Mouse (Mus musculus) embryonic facial prominence, embryonic 10.5 days (tissue): ENCODE results near the gene Rgs4. TPM values are rescaled to one million over a fixed set of nuclear protein-coding genes. Genes with fewer than 3 reads are reported as not detected.

Experiments used
- DNase-seq: peaks from one replicate; pipeline ENCODE4 v3.0.0-alpha.2; 2017; ENCODE audit warnings: low spot score
- H3K27ac ChIP-seq: fragments of 300-500 bp; sonication (generic); replicated peaks from 2 replicates; pipeline ENCODE4 v1.5.1; 2016; ENCODE audit warnings: mild to moderate bottlenecking
- H3K27me3 ChIP-seq: fragments of 300-500 bp; sonication (generic); replicated peaks from 2 replicates; pipeline ENCODE4 v1.6.1; 2016; ENCODE audit warnings: low read depth, mild to moderate bottlenecking; ENCODE audit not compliant: poor library complexity, severe bottlenecking
- H3K36me3 ChIP-seq: fragments of 300-500 bp; sonication (generic); replicated peaks from 2 replicates; pipeline ENCODE4 v1.6.1; 2016; ENCODE audit warnings: mild to moderate bottlenecking, moderate library complexity
- H3K4me1 ChIP-seq: fragments of 300-500 bp; sonication (generic); 2 replicates; pipeline ENCODE4 v1.6.1; 2016
- H3K4me3 ChIP-seq: fragments of 300-500 bp; sonication (generic); 2 replicates; pipeline ENCODE4 v1.5.1; 2016; ENCODE audit warnings: mild to moderate bottlenecking, moderate library complexity
- H3K9me3 ChIP-seq: fragments of 300-500 bp; sonication (generic); 2 replicates; pipeline ENCODE4 v1.6.1; 2016; ENCODE audit warnings: mild to moderate bottlenecking
- WGBS: fragments of 180-500 bp; shearing (Covaris S2); methylation state at CpG from one replicate; pipeline ENCODE4 v1.1.7; 2016; 5-methylcytosine and 5-hydroxymethylcytosine counted together
- polyA plus RNA-seq: library from polyadenylated mRNA; unstranded; fragments of >200 nt; fragmentation: Nextera tagmentation; extraction: Ambion mirVana; gene quantifications from 2 replicates; pipeline ENCODE4 v1.2.1, GENCODE M21; 2016

The Rgs4 gene
- polyA plus RNA-seq = 9.2 and 10.4 TPM in 2 replicates

GRCm38 (mm10) chr1:169747473-169747872 lies at the start of gene Rgs4:
Rgs4 (minus strand) TSS chr1:169747642.
- Histone ChIP-seq H3K9me3 (no peaks in the 10 kb centered on the region), H3K36me3 (no peaks in the 10 kb centered on the region), H3K27me3 (peaks cover 50% of the 10 kb centered on the region), H3K4me1 (peaks cover 7% of the 10 kb centered on the region), H3K4me3 (peak within 1 kb of the TSS; percentile 54), H3K27ac (no peak within 1 kb of the TSS)
- peak; percentile 76 for DNase-seq
- WGBS = 1% methylated on average over 16 of the region's 16 CpGs

- WGBS = 88% methylated on average over 5 of the region's 5 CpGs
- Histone ChIP-seq H3K4me3 (no peak overlapping the region), H3K27ac (no peak overlapping the region), H3K27me3 (no peaks in the 10 kb centered on the region), H3K9me3 (no peaks in the 10 kb centered on the region), H3K4me1 (no peaks in the 10 kb centered on the region), H3K36me3 (no peaks in the 10 kb centered on the region)
- DNase-seq = no peak
These were observed 45.0 kb upstream of the Rgs4 start for GRCm38 (mm10) chr1:169792437-169792836.

- Histone ChIP-seq H3K9me3 (no peaks in the 10 kb centered on the region), H3K4me1 (no peaks in the 10 kb centered on the region), H3K36me3 (no peaks in the 10 kb centered on the region), H3K27me3 (no peaks in the 10 kb centered on the region), H3K4me3 (no peak overlapping the region), H3K27ac (no peak overlapping the region)
- no peak for DNase-seq
- WGBS = 94% methylated on average over 3 of the region's 3 CpGs
These were observed 38.5 kb upstream of the Rgs4 start for GRCm38 (mm10) chr1:169785981-169786380.

- Histone ChIP-seq H3K4me1 (no peaks in the 10 kb centered on the region), H3K9me3 (no peaks in the 10 kb centered on the region), H3K27me3 (no peaks in the 10 kb centered on the region), H3K27ac (no peak overlapping the region), H3K4me3 (no peak overlapping the region), H3K36me3 (no peaks in the 10 kb centered on the region)
- 81% methylated on average over 7 of the region's 7 CpGs for WGBS
- DNase-seq = no peak
These were observed 29.1 kb upstream of the Rgs4 start for GRCm38 (mm10) chr1:169776566-169776965.

GRCm38 (mm10) chr1:169764619-169764955 lies 17.1 kb upstream of the Rgs4 start:
- WGBS = 78% methylated on average over 2 of the region's 2 CpGs

GRCm38 (mm10) chr1:169763858-169764618 lies 16.6 kb upstream of the Rgs4 start:
- Histone ChIP-seq H3K27ac (no peak overlapping the region), H3K4me1 (no peaks in the 10 kb centered on the region), H3K36me3 (no peaks in the 10 kb centered on the region), H3K9me3 (no peaks in the 10 kb centered on the region), H3K4me3 (no peak overlapping the region), H3K27me3 (no peaks in the 10 kb centered on the region)
- DNase-seq = no peak
- 87% methylated on average over 9 of the region's 9 CpGs for WGBS

More at GRCm38 (mm10) chr1:169764619-169764955, 17.1 kb upstream of the Rgs4 start:
- no peak for DNase-seq
- Histone ChIP-seq H3K27ac (no peak overlapping the region), H3K4me1 (no peaks in the 10 kb centered on the region), H3K4me3 (no peak overlapping the region), H3K27me3 (no peaks in the 10 kb centered on the region), H3K36me3 (no peaks in the 10 kb centered on the region), H3K9me3 (no peaks in the 10 kb centered on the region)

- no peaks in the 10 kb centered on the region for H3K36me3 ChIP-seq
- no peaks in the 10 kb centered on the region for H3K9me3 ChIP-seq
- DNase-seq = no peak
- no peak overlapping the region for H3K4me3 ChIP-seq
- 90% methylated on average over 2 of the region's 2 CpGs for WGBS
- no peaks in the 10 kb centered on the region for H3K4me1 ChIP-seq
- no peaks in the 10 kb centered on the region for H3K27me3 ChIP-seq
- H3K27ac ChIP-seq = no peak overlapping the region
These were observed 15.1 kb upstream of the Rgs4 start for GRCm38 (mm10) chr1:169762524-169762923.

- Histone ChIP-seq H3K27me3 (no peaks in the 10 kb centered on the region), H3K9me3 (no peaks in the 10 kb centered on the region), H3K36me3 (no peaks in the 10 kb centered on the region), H3K4me3 (no peak overlapping the region), H3K4me1 (no peaks in the 10 kb centered on the region), H3K27ac (no peak overlapping the region)
- no peak for DNase-seq
- WGBS = 23% methylated on average over 3 of the region's 3 CpGs
These were observed 9.1 kb upstream of the Rgs4 start for GRCm38 (mm10) chr1:169756532-169756931.

GRCm38 (mm10) chr1:169752395-169752794 lies 5.0 kb upstream of the Rgs4 start:
- Histone ChIP-seq H3K4me1 (peaks cover 3% of the 10 kb centered on the region; the same call in 1 of the 2 replicates), H3K4me3 (no peak overlapping the region), H3K27me3 (peaks cover 33% of the 10 kb centered on the region), H3K27ac (no peak overlapping the region), H3K9me3 (no peaks in the 10 kb centered on the region), H3K36me3 (no peaks in the 10 kb centered on the region)
- no peak for DNase-seq
- WGBS = 51% methylated on average over 3 of the region's 4 CpGs

GRCm38 (mm10) chr1:169748439-169748838 lies 997 bp upstream of the Rgs4 start:
- Histone ChIP-seq H3K9me3 (no peaks in the 10 kb centered on the region), H3K36me3 (no peaks in the 10 kb centered on the region), H3K27me3 (peaks cover 50% of the 10 kb centered on the region), H3K4me1 (peaks cover 7% of the 10 kb centered on the region), H3K4me3 (no peak overlapping the region), H3K27ac (no peak overlapping the region)
- no peak for DNase-seq
- 59% methylated on average over 5 of the region's 5 CpGs for WGBS

- DNase-seq = no peak
- Histone ChIP-seq H3K9me3 (no peaks in the 10 kb centered on the region), H3K27me3 (peaks cover 50% of the 10 kb centered on the region), H3K36me3 (no peaks in the 10 kb centered on the region), H3K27ac (no peak overlapping the region), H3K4me3 (peak overlapping the region; percentile 54), H3K4me1 (peaks cover 7% of the 10 kb centered on the region)
- WGBS = 54% methylated on average over 6 of the region's 6 CpGs
These were observed 460 bp upstream of the Rgs4 start for GRCm38 (mm10) chr1:169747902-169748301.

GRCm38 (mm10) chr1:169741147-169741546 lies 6.3 kb downstream of the Rgs4 start:
- DNase-seq = no peak
- Histone ChIP-seq H3K36me3 (no peaks in the 10 kb centered on the region), H3K4me1 (no peaks in the 10 kb centered on the region), H3K4me3 (no peak overlapping the region), H3K27ac (no peak overlapping the region), H3K27me3 (0 out of 2 replicates have a peak, but pooled peaks cover 5% of the 10 kb centered on the region), H3K9me3 (no peaks in the 10 kb centered on the region)
- 89% methylated on average over 5 of the region's 5 CpGs for WGBS

- Histone ChIP-seq H3K36me3 (no peaks in the 10 kb centered on the region), H3K9me3 (no peaks in the 10 kb centered on the region), H3K4me1 (no peaks in the 10 kb centered on the region), H3K27me3 (no peaks in the 10 kb centered on the region), H3K27ac (no peak overlapping the region), H3K4me3 (no peak overlapping the region)
- DNase-seq = no peak
- WGBS = 83% methylated on average over 6 of the region's 6 CpGs
These were observed 10.2 kb downstream of the Rgs4 start for GRCm38 (mm10) chr1:169737231-169737630.
